Mouse (Mus musculus) heart, postnatal 14 days (tissue): ENCODE measurements around the gene Hyls1. TPM values are rescaled to one million over a fixed set of nuclear protein-coding genes. Genes with fewer than 3 reads are reported as not detected.

Source experiments
- DNase-seq, 2 experiments: peaks; one replicate each; pipeline ENCODE4 v3.0.0; 2021 to 2022
- intact Hi-C: fragments of 180-260 bp; cut with DNase I; formaldehyde crosslinking; loops from one replicate; pipeline ENCODE4 v1.15.1; 2025
- total RNA-seq, 2 experiments: library from RNA; stranded (reverse); gene quantifications; 2 replicates each; pipeline ENCODE4 v1.2.3; 2021

The Hyls1 gene
- total RNA-seq, 2 experiments from 2014 or later = 2.8 to 3.0 TPM

- DNase-seq = no peak
- intact Hi-C loops = loop anchor here (10.0 kb wide), 1 partner anchor 511 kb away; no protein-coding TSS in a partner anchor
Observed at GRCm38 (mm10) chr9:35545704-35546103, 24.5 kb downstream of the Hyls1 start.

- intact Hi-C loops = loop anchor here (10.0 kb wide), 1 partner anchor 510 kb away; no protein-coding TSS in a partner anchor
- peak in 1 of 2 experiments; percentile 50 for DNase-seq
Observed at GRCm38 (mm10) chr9:35544666-35545065, 25.5 kb downstream of the Hyls1 start.

- intact Hi-C loops = loop anchor here (10.0 kb wide), 1 partner anchor 508 kb away; no protein-coding TSS in a partner anchor
- no peak for DNase-seq
Observed at GRCm38 (mm10) chr9:35543099-35543860, 26.9 kb downstream of the Hyls1 start.

GRCm38 (mm10) chr9:35541941-35542340, 28.3 kb downstream of the Hyls1 start:
- no peak for DNase-seq
- intact Hi-C loops = loop anchor here (1.0 to 10.0 kb wide), 2 partner anchors 260 to 507 kb away; no protein-coding TSS in a partner anchor

GRCm38 (mm10) chr9:35541488-35541887, 28.7 kb downstream of the Hyls1 start:
- intact Hi-C loops = loop anchor here (1.0 to 10.0 kb wide), 2 partner anchors 259 to 507 kb away; no protein-coding TSS in a partner anchor
- DNase-seq = peak; percentile 80 to 89

GRCm38 (mm10) chr9:35541024-35541423, 29.2 kb downstream of the Hyls1 start:
- no peak for DNase-seq
- intact Hi-C loops = loop anchor here (1.0 to 10.0 kb wide), 2 partner anchors 259 to 506 kb away; no protein-coding TSS in a partner anchor

GRCm38 (mm10) chr9:35539001-35539750, 31.0 kb downstream of the Hyls1 start:
- no peak for DNase-seq
- intact Hi-C loops = no loop called here

- intact Hi-C loops = no loop called here
- DNase-seq = no peak
Observed at GRCm38 (mm10) chr9:35535876-35536275, 34.3 kb downstream of the Hyls1 start.

GRCm38 (mm10) chr9:35535110-35535509, 35.1 kb downstream of the Hyls1 start:
- intact Hi-C loops = no loop called here

GRCm38 (mm10) chr9:35533266-35533665, 36.9 kb downstream of the Hyls1 start:
- intact Hi-C loops = no loop called here
- no peak for DNase-seq

More at GRCm38 (mm10) chr9:35535110-35535509, 35.1 kb downstream of the Hyls1 start:
- DNase-seq = peak; percentile 48 to 71

GRCm38 (mm10) chr9:35529796-35530195, 40.4 kb downstream of the Hyls1 start:
- DNase-seq = no peak
- intact Hi-C loops = no loop called here

GRCm38 (mm10) chr9:35529141-35529540, 41.1 kb downstream of the Hyls1 start:
- no peak for DNase-seq

GRCm38 (mm10) chr9:35523941-35524411, 46.2 kb downstream of the Hyls1 start:
- peak; percentile 69 to 82 for DNase-seq
- intact Hi-C loops = loop anchor here (1.0 to 2.0 kb wide), 2 partner anchors 103 to 242 kb away; partner anchors contain the start of gene Cdon

More at GRCm38 (mm10) chr9:35529141-35529540, 41.1 kb downstream of the Hyls1 start:
- intact Hi-C loops = no loop called here

- intact Hi-C loops = no loop called here
Observed at GRCm38 (mm10) chr9:35523541-35523940, 46.7 kb downstream of the Hyls1 start.

GRCm38 (mm10) chr9:35522821-35523515, 47.2 kb downstream of the Hyls1 start:
- DNase-seq = no peak
- intact Hi-C loops = no loop called here

More at GRCm38 (mm10) chr9:35523541-35523940, 46.7 kb downstream of the Hyls1 start:
- peak; percentile 47 to 50 for DNase-seq

- intact Hi-C loops = no loop called here
Observed at GRCm38 (mm10) chr9:35522241-35522640, 48.0 kb downstream of the Hyls1 start.

GRCm38 (mm10) chr9:35520631-35521348, 49.4 kb downstream of the Hyls1 start:
- intact Hi-C loops = no loop called here

More at GRCm38 (mm10) chr9:35522241-35522640, 48.0 kb downstream of the Hyls1 start:
- DNase-seq = no peak

GRCm38 (mm10) chr9:35518169-35518568, 52.0 kb downstream of the Hyls1 start, which contains the start of gene Gm1113:
Gm1113 (minus strand) TSS chr9:35518269.
- intact Hi-C loops = no loop called here
- DNase-seq = no peak

More at GRCm38 (mm10) chr9:35520631-35521348, 49.4 kb downstream of the Hyls1 start:
- no peak for DNase-seq

GRCm38 (mm10) chr9:35516711-35517110, 53.5 kb downstream of the Hyls1 start:
- no peak for DNase-seq
- intact Hi-C loops = no loop called here
